Mouse (Mus musculus): Measurements from ENCODE around the gene Rgl1.

GRCm38 (mm10) chr1:152556576-152557281 is 209.4 kb downstream of the Rgl1 start:
- no peak for TF ChIP-seq CTCF (conservative IDR thresholded peaks at IDR 0.05; ENCODE audit: insufficient read depth, insufficient read length, low read depth, low read length)
- TF ChIP-seq POLR2A (IDR thresholded peaks at IDR 0.05; ENCODE audit: low read depth, low read length) = no peak
